Mouse (Mus musculus): ENCODE measurements around the gene Hmgb1. TPM values are rescaled to one million over a fixed set of nuclear protein-coding genes. Genes with fewer than 3 reads are reported as not detected.

Hmgb1 gene
- polyA plus RNA-seq, 1 experiment from 2014 or later, result 1,753 TPM

GRCm38 (mm10) chr5:149109220-149109619 is 75.1 kb downstream of the Hmgb1 start:
- no peaks in the 10 kb centered on the region for H3K36me3 ChIP-seq (replicated peaks)
- H3K27ac ChIP-seq (replicated peaks), result no peak overlapping the region
- WGBS, result 82% methylated on average over 3 of the region's 3 CpGs
- no peaks in the 10 kb centered on the region for H3K27me3 ChIP-seq (replicated peaks; ENCODE audit: low read depth, poor library complexity, severe bottlenecking)
- no peak overlapping the region for H3K4me3 ChIP-seq
- H3K9me3 ChIP-seq, result no peaks in the 10 kb centered on the region
- peaks cover 15% of the 10 kb centered on the region for H3K4me1 ChIP-seq
- DNase-seq (ENCODE audit: low spot score), result no peak

- H3K4me3 ChIP-seq, result no peak overlapping the region
- H3K27ac ChIP-seq (replicated peaks), result no peak overlapping the region
- H3K27me3 ChIP-seq (replicated peaks; ENCODE audit: low read depth, poor library complexity, severe bottlenecking), result no peaks in the 10 kb centered on the region
- H3K36me3 ChIP-seq (replicated peaks), result no peaks in the 10 kb centered on the region
- no peak for DNase-seq (ENCODE audit: low spot score)
- WGBS, result 92% methylated on average over 15 of the region's 15 CpGs
- peaks cover 8% of the 10 kb centered on the region; the same call in 1 of the 2 replicates for H3K4me1 ChIP-seq
- no peaks in the 10 kb centered on the region for H3K9me3 ChIP-seq
These were observed 76.1 kb downstream of the Hmgb1 start for GRCm38 (mm10) chr5:149108178-149108577.

GRCm38 (mm10) chr5:149107566-149107965 is 76.7 kb downstream of the Hmgb1 start:
- no peak overlapping the region for H3K4me3 ChIP-seq
- H3K36me3 ChIP-seq (replicated peaks), result no peaks in the 10 kb centered on the region
- H3K27ac ChIP-seq (replicated peaks), result no peak overlapping the region
- H3K27me3 ChIP-seq (replicated peaks; ENCODE audit: low read depth, poor library complexity, severe bottlenecking), result no peaks in the 10 kb centered on the region
- H3K9me3 ChIP-seq, result no peaks in the 10 kb centered on the region
- WGBS, result 79% methylated on average over 3 of the region's 3 CpGs
- H3K4me1 ChIP-seq, result peaks cover 8% of the 10 kb centered on the region; the same call in 1 of the 2 replicates
- DNase-seq (ENCODE audit: low spot score), result no peak

- WGBS, result 86% methylated on average over 8 of the region's 8 CpGs
- Histone ChIP-seq H3K9me3 (0 out of 2 replicates have a peak, but pooled peaks cover 5% of the 10 kb centered on the region), H3K36me3 (replicated peaks) (no peaks in the 10 kb centered on the region)
These were observed 80.1 kb downstream of the Hmgb1 start for GRCm38 (mm10) chr5:149104096-149104725.

GRCm38 (mm10) chr5:149101869-149102268 is 82.4 kb downstream of the Hmgb1 start:
- H3K36me3 ChIP-seq (replicated peaks), result no peaks in the 10 kb centered on the region
- H3K4me1 ChIP-seq, result no peaks in the 10 kb centered on the region
- no peak for DNase-seq (ENCODE audit: low spot score)
- 0 out of 2 replicates have a peak, but pooled peaks cover 5% of the 10 kb centered on the region for H3K9me3 ChIP-seq
- H3K27ac ChIP-seq (replicated peaks), result no peak overlapping the region
- no peak overlapping the region for H3K4me3 ChIP-seq
- 80% methylated on average over 6 of the region's 6 CpGs for WGBS
- H3K27me3 ChIP-seq (replicated peaks; ENCODE audit: low read depth, poor library complexity, severe bottlenecking), result no peaks in the 10 kb centered on the region

More at GRCm38 (mm10) chr5:149104096-149104725, 80.1 kb downstream of the Hmgb1 start:
- H3K27ac ChIP-seq (replicated peaks), result no peak overlapping the region
- H3K27me3 ChIP-seq (replicated peaks; ENCODE audit: low read depth, poor library complexity, severe bottlenecking), result no peaks in the 10 kb centered on the region
- no peaks in the 10 kb centered on the region for H3K4me1 ChIP-seq
- H3K4me3 ChIP-seq, result no peak overlapping the region
- DNase-seq (ENCODE audit: low spot score), result no peak

- no peaks in the 10 kb centered on the region for H3K36me3 ChIP-seq (replicated peaks)
- H3K9me3 ChIP-seq, result 0 out of 2 replicates have a peak, but pooled peaks cover 5% of the 10 kb centered on the region
- H3K4me1 ChIP-seq, result no peaks in the 10 kb centered on the region
- H3K4me3 ChIP-seq, result no peak overlapping the region
- 76% methylated on average over 3 of the region's 3 CpGs for WGBS
- H3K27ac ChIP-seq (replicated peaks), result no peak overlapping the region
- no peak for DNase-seq (ENCODE audit: low spot score)
- no peaks in the 10 kb centered on the region for H3K27me3 ChIP-seq (replicated peaks; ENCODE audit: low read depth, poor library complexity, severe bottlenecking)
These were observed 84.2 kb downstream of the Hmgb1 start for GRCm38 (mm10) chr5:149100091-149100490.

GRCm38 (mm10) chr5:149099009-149099408 is 85.3 kb downstream of the Hmgb1 start:
- Histone ChIP-seq H3K4me1 (no peaks in the 10 kb centered on the region), H3K4me3 (no peak overlapping the region), H3K27ac (replicated peaks) (no peak overlapping the region), H3K36me3 (replicated peaks) (no peaks in the 10 kb centered on the region), H3K9me3 (0 out of 2 replicates have a peak, but pooled peaks cover 5% of the 10 kb centered on the region), H3K27me3 (replicated peaks; ENCODE audit: low read depth, poor library complexity, severe bottlenecking) (no peaks in the 10 kb centered on the region)
- DNase-seq (ENCODE audit: low spot score), result no peak
- 87% methylated on average over 1 of the region's 1 CpGs for WGBS

GRCm38 (mm10) chr5:149097841-149098240 is 86.4 kb downstream of the Hmgb1 start:
- WGBS, result 89% methylated on average over 5 of the region's 5 CpGs
- no peaks in the 10 kb centered on the region for H3K4me1 ChIP-seq
- H3K36me3 ChIP-seq (replicated peaks), result no peaks in the 10 kb centered on the region
- H3K27ac ChIP-seq (replicated peaks), result no peak overlapping the region
- H3K4me3 ChIP-seq, result no peak overlapping the region
- H3K9me3 ChIP-seq, result 0 out of 2 replicates have a peak, but pooled peaks cover 5% of the 10 kb centered on the region
- no peak for DNase-seq (ENCODE audit: low spot score)
- H3K27me3 ChIP-seq (replicated peaks; ENCODE audit: low read depth, poor library complexity, severe bottlenecking), result no peaks in the 10 kb centered on the region

- H3K4me3 ChIP-seq, result no peak overlapping the region
- H3K27ac ChIP-seq (replicated peaks), result no peak overlapping the region
- DNase-seq (ENCODE audit: low spot score), result no peak
- WGBS, result 80% methylated on average over 11 of the region's 11 CpGs
- H3K9me3 ChIP-seq, result no peaks in the 10 kb centered on the region
- H3K36me3 ChIP-seq (replicated peaks), result no peaks in the 10 kb centered on the region
- no peaks in the 10 kb centered on the region for H3K4me1 ChIP-seq
- no peaks in the 10 kb centered on the region for H3K27me3 ChIP-seq (replicated peaks; ENCODE audit: low read depth, poor library complexity, severe bottlenecking)
These were observed 88.0 kb downstream of the Hmgb1 start for GRCm38 (mm10) chr5:149096284-149096683.

- 91% methylated on average over 5 of the region's 5 CpGs for WGBS
- Histone ChIP-seq H3K9me3 (no peaks in the 10 kb centered on the region), H3K27ac (replicated peaks) (no peak overlapping the region), H3K4me3 (no peak overlapping the region), H3K4me1 (no peaks in the 10 kb centered on the region), H3K27me3 (replicated peaks; ENCODE audit: low read depth, poor library complexity, severe bottlenecking) (no peaks in the 10 kb centered on the region), H3K36me3 (replicated peaks) (no peaks in the 10 kb centered on the region)
- no peak for DNase-seq (ENCODE audit: low spot score)
These were observed 91.4 kb downstream of the Hmgb1 start for GRCm38 (mm10) chr5:149092926-149093325.

- no peaks in the 10 kb centered on the region for H3K36me3 ChIP-seq (replicated peaks)
- no peak for DNase-seq (ENCODE audit: low spot score)
- H3K4me1 ChIP-seq, result no peaks in the 10 kb centered on the region
- H3K9me3 ChIP-seq, result no peaks in the 10 kb centered on the region
- 90% methylated on average over 4 of the region's 4 CpGs for WGBS
- H3K4me3 ChIP-seq, result no peak overlapping the region
- H3K27ac ChIP-seq (replicated peaks), result no peak overlapping the region
- no peaks in the 10 kb centered on the region for H3K27me3 ChIP-seq (replicated peaks; ENCODE audit: low read depth, poor library complexity, severe bottlenecking)
These were observed 91.8 kb downstream of the Hmgb1 start for GRCm38 (mm10) chr5:149092526-149092925.

- WGBS, result 89% methylated on average over 14 of the region's 14 CpGs
- DNase-seq (ENCODE audit: low spot score), result no peak
- Histone ChIP-seq H3K27ac (replicated peaks) (no peak overlapping the region), H3K4me3 (no peak overlapping the region), H3K36me3 (replicated peaks) (no peaks in the 10 kb centered on the region), H3K4me1 (no peaks in the 10 kb centered on the region), H3K9me3 (no peaks in the 10 kb centered on the region), H3K27me3 (replicated peaks; ENCODE audit: low read depth, poor library complexity, severe bottlenecking) (no peaks in the 10 kb centered on the region)
These were observed 93.0 kb downstream of the Hmgb1 start for GRCm38 (mm10) chr5:149091256-149091655.

- no peaks in the 10 kb centered on the region for H3K9me3 ChIP-seq
- H3K27me3 ChIP-seq (replicated peaks; ENCODE audit: low read depth, poor library complexity, severe bottlenecking), result no peaks in the 10 kb centered on the region
- no peaks in the 10 kb centered on the region for H3K36me3 ChIP-seq (replicated peaks)
- H3K4me1 ChIP-seq, result no peaks in the 10 kb centered on the region
- no peak for DNase-seq (ENCODE audit: low spot score)
- no peak overlapping the region for H3K27ac ChIP-seq (replicated peaks)
- WGBS, result 77% methylated on average over 2 of the region's 2 CpGs
- no peak overlapping the region for H3K4me3 ChIP-seq
These were observed 94.4 kb downstream of the Hmgb1 start for GRCm38 (mm10) chr5:149089860-149090259.

All from embryonic facial prominence, embryonic 10.5 days (tissue).